Mouse (Mus musculus): ENCODE results near the gene Adgrb3.
"Not testable (repeated sequence)": the region's sequence is repeated elsewhere in the genome, so short reads cannot be mapped to it uniquely, and the experiment has no call there.

Adgrb3 gene

GRCm38 (mm10) chr1:25510321-25511055, 319.0 kb downstream of the Adgrb3 start:
- no peak for DNase-seq (ENCODE audit: low spot score in 2 of 2)

DNA sequence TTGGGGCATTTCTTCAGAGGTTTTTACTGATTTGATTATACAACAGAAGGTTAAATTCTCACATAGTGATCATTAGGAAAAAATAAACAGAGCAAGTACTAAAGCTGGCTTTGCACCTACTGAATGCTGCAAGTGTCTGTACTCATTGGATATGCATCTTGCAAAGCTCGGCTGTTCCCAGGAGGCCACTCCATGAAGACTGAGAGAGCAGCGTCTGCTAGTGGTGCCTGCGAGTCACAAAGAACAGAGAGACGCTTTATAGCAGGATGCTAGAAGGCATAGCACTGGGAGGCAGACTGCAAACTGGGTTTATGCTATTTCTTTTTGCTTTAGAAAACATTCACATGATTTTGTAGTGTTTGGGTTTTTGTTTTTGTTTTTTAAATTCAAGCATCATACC, 325.2 kb downstream of the Adgrb3 start:
- no peak for DNase-seq (ENCODE audit: low spot score in 2 of 2)

GRCm38 (mm10) chr1:25503524-25503923, 326.0 kb downstream of the Adgrb3 start:
- DNase-seq (ENCODE audit: low spot score in 2 of 2): no peak

- DNase-seq (ENCODE audit: low spot score in 2 of 2): no peak
Measured at GRCm38 (mm10) chr1:25495202-25495914, 334.1 kb downstream of the Adgrb3 start.

DNA sequence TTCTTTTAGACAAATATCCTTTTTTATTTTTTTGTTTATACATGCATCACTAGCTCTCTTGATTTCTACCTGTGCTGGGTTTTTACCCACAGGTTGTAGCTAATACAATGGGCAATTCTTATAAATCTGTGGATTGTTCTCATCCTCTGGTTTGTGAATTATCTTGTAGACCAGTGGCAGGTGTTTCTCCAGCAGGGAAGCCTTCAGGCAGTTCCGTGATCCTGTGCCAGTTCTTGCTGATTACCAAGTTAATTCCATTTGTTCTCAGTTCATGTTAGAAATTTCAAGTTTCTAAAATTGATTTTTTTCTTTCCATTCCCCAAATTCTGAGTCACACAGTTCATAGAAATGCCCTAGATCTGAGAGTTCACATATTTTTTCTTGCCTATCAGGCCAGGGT, 338.0 kb downstream of the Adgrb3 start:
- no peak for DNase-seq (ENCODE audit: low spot score in 2 of 2)

DNA sequence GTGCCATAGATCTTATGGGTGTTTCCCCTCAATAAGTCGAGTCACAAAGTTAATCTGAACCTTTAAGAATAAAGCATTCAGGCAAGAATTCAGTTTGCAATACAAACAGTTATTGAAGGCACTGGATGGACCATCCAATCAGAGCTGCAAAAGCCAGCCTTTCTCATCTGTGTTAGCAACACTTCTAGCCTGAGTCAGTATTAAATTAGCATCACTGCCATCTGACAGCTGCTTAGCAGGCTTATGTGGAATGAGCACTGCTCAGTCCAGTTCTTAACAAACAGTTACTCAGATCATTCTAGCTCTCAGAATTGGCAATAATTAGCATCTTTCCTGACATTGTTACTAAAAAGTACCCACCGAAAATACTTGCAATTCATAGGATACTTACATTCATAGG, 339.3 kb downstream of the Adgrb3 start:
- no peak for DNase-seq (ENCODE audit: low spot score in 2 of 2)

GRCm38 (mm10) chr1:25475699-25476098, 353.8 kb downstream of the Adgrb3 start:
- no peak for DNase-seq (ENCODE audit: low spot score in 2 of 2)

- DNase-seq (ENCODE audit: low spot score in 2 of 2): no peak
Measured at GRCm38 (mm10) chr1:25474469-25474868, 355.0 kb downstream of the Adgrb3 start.

DNA sequence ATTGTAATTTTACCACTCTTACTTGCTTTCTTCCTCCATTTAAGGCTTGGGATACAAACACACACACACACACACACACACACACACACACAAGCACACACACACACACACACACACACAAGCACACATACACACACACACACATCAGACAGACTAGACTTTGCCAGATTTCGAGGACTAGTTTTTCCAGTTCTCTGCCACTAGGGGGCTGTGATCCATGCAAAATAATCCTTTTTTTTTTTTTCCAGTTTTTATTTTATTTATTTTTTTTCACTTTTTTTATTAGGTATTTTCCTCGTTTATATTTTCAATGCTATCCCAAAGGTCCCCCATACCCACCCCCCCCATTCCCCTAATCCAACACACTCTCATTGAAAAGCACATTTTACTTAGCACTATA, 357.9 kb downstream of the Adgrb3 start:
- DNase-seq (ENCODE audit: low spot score in 2 of 2): not testable (repeated sequence)

DNA sequence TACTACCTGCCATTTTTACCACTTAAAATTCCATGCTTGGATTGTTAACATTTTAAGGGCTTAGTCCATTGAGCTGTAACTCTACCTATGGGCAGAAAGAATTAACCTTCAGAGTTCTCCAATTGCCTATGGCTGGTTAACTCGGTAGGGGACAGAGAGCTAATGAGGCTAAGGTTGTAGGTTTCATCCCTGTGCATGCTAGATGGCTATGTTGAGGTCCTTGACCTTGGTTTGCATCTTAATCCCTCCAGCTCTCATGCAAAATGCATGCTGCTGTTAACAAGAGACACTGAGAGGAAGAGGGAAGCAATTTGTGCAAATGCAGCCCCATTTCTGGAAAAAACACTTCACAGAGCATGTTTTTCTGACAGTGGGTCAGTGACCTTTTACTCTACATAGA, 366.9 kb downstream of the Adgrb3 start:
- DNase-seq (ENCODE audit: low spot score in 2 of 2): no peak

DNA sequence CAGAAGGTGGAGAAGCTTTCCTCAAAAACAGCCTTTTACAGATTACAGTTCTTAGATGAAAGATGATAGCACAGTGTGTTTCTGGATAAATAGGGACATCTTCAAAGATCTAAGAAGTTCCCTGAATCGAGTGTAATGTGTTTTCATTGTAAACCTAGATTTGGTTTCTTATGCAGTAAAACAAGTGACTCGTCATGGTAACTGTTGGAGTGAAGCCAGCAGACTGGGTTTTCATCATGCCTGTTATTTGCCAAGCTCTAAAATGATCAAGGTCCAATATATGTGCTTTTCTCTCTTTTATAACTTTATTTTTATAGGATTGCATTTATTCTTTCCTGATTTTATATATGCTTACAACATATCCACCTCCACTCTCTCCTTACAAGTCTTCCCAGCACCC, 394.0 kb downstream of the Adgrb3 start:
- no peak for DNase-seq (ENCODE audit: low spot score in 2 of 2)

DNA sequence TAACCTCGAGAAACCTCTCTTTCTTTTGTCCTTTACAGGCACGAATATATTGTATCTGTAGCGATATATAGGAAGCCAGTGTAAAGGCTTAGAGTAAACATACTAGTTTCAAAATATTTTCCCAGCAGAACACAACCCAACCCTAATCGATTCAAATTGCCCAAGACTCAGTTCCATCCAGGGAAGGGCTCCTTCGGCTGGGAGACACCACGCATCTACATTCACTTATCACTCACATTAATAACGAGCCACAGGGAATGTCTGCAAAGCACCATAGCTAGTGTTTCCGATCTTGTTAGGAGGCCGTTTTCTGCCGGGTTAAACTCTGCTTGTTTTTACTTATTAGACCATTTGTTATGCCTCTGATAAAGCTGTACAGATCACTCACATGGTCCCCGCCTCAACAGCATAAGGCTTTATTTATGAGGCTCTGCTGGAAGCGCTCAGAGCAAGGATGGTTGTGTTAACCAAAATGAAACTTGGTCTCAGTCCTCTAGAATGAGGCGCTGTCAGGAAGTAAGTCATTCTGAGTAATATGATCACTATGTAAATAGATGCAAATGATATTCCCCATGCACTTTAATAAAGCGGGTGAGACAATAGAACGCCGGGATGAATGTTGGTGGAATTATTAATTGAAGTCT, 399.2 kb downstream of the Adgrb3 start:
- DNase-seq (ENCODE audit: low spot score in 2 of 2): no peak

DNA sequence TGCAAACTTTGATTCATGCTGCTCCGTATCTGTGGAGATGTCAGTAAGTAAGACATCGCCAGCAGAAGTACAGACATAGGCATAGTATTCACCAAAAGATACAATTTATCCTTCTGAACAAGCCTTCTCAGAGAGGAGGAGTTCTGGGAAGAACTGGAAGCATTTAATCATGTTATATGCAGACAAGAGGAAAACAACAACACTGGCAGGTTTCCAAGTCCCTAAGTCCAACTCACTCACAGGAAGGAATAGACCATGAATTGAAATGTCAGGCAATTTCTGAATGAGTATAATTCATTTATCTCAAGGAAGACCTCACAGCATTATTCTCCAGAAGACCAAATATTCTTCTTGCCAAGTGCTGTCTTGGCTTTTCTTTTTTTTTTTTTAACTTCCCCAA, 408.8 kb downstream of the Adgrb3 start:
- DNase-seq (ENCODE audit: low spot score in 2 of 2): no peak

DNA sequence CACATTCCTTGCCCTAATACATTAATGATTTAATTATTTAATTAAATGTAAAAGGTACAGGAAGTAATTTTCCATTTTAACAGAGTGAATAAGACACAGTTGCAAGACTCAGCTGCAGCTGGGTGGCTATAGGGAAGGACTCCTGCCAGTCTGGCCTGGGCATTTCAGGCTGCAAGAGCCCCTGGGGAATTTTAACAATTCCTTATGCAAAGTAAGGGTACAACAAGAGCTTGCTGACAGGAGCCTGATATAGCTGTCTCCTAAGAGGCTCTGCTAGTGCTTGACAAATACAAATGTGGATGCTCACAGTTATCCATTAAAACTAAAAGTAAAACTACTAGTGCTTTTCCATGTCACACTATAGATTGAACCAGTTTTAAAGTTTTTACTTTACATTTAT, 410.1 kb downstream of the Adgrb3 start:
- DNase-seq (ENCODE audit: low spot score in 2 of 2): no peak

GRCm38 (mm10) chr1:25415084-25415483, 414.4 kb downstream of the Adgrb3 start:
- no peak for DNase-seq (ENCODE audit: low spot score in 2 of 2)

DNA sequence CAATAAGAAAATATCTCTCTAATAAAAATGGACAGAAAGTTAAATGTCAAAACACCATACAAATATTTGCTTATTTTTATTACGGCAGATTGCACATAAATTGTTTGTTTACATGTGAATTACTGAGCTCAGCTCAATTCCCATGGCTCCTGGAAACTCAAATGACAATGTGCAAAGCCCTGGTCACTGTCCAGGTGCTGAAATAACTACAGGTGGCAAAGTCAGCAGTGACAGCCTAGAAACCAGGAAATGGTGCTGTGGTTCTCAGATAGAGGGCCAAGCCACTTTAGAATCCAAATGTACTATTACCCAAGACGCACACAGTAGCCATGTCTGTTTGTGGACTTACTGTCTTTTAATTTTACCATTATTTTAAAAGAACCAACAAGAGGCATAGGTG, 465.3 kb downstream of the Adgrb3 start:
- no peak for DNase-seq (ENCODE audit: low spot score in 2 of 2)

GRCm38 (mm10) chr1:25358554-25358953, 471.0 kb downstream of the Adgrb3 start:
- DNase-seq (ENCODE audit: low spot score in 2 of 2): no peak

DNA sequence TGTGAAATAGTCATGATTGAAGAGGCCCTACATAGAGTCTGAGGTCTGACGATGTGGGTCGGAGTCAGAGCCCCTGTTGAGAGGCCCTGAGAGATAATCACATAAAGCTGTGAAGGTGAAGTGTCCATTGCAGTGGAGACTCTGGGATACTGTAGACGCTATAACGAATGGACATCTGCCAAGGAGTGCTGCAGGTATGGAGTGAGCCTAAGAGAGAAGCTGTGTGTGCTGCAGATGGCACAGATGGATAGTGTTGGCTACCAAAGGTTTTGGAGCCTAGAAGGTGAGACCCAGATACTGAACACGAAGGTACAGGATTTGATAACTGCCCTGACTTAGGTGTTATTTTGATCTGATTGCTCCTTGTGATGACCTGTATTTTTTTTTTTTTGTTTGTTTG, 474.0 kb downstream of the Adgrb3 start:
- no peak for DNase-seq (ENCODE audit: low spot score in 2 of 2)

DNA sequence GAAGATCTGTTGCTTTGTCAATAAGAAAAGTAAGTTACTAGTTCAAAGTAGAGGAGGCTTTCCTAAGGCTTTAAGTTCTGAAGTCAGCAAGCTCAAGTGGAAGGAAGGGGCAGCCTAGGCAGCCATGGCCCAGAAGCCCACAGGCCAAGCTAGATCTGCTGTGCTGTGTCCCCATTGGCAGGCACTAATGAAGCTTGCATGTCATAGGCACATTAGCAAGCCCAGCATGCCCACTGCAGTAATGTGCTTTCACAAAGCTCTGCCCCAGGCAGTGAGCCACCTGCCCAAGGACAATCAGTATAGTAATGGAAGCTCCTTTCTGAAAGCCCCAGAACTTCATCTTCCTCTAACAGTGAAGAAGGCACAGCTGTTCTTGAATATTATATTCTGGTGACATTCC, 484.6 kb downstream of the Adgrb3 start:
- DNase-seq (ENCODE audit: low spot score in 2 of 2): no peak

DNA sequence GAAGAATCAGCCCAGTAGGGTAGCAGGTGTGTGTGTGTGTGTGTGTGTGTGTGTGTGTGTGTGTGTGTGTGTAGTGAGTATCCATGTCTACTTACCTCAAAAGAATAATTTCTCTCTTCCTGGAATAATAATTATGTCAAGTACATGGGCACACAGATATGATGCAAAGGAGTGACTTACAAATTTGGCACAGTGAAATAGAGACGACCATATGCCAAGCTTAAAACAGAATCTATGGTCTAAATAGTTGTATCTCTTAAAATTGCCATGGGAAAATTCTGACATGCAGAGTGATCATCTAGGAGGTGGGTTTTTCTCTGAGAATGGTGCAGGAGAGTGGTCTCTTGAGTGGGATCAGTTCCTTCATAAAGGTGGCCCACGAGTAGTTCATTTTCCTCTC, 504.1 kb downstream of the Adgrb3 start:
- no peak for DNase-seq (ENCODE audit: low spot score in 2 of 2)

DNA sequence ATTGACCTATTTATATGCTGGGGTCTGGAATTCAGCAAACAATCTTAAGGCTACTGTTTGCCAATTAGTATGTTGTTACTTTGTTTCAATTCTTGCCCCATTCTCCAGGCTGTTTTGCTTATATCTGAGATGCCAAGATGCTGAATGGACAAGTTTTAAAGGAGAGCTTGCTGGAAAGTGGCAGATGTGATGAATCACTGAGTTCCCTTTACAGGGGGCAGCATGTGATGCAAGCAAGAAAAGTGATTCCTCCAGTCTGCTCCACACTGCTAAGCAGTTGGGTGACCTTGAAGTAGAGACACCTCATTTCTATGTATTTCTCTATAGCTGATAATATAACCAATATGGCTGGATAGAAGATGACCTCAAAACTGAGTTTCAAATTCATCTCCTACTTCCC, 512.4 kb downstream of the Adgrb3 start:
- no peak for DNase-seq (ENCODE audit: low spot score in 2 of 2)

GRCm38 (mm10) chr1:25312344-25312743, 517.2 kb downstream of the Adgrb3 start:
- no peak for DNase-seq (ENCODE audit: low spot score in 2 of 2)

DNA sequence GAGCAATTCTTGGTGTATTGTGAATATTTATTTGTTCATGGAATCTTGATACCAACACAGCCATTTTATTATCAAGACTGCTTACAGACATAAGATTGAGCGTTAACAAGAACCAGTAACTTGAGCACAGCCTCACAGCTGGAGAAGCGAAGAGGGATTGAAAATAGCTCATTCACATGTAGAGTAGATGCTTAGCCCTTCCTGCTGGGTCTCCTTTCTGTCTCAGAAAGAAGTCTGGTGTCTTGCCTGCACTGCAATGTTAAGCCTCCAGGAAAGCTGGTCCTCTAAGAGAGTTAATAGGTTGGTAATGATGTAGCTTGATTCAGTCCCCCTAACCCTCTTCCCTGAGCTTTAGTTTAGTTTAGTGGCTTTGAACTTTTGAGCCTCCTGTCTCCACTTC, 519.4 kb downstream of the Adgrb3 start:
- DNase-seq (ENCODE audit: low spot score in 2 of 2): no peak

Measured in spleen, postnatal 36 days (tissue).